ENCODE assay signal across 12 mouse cellular contexts in the genomic region with DNA sequence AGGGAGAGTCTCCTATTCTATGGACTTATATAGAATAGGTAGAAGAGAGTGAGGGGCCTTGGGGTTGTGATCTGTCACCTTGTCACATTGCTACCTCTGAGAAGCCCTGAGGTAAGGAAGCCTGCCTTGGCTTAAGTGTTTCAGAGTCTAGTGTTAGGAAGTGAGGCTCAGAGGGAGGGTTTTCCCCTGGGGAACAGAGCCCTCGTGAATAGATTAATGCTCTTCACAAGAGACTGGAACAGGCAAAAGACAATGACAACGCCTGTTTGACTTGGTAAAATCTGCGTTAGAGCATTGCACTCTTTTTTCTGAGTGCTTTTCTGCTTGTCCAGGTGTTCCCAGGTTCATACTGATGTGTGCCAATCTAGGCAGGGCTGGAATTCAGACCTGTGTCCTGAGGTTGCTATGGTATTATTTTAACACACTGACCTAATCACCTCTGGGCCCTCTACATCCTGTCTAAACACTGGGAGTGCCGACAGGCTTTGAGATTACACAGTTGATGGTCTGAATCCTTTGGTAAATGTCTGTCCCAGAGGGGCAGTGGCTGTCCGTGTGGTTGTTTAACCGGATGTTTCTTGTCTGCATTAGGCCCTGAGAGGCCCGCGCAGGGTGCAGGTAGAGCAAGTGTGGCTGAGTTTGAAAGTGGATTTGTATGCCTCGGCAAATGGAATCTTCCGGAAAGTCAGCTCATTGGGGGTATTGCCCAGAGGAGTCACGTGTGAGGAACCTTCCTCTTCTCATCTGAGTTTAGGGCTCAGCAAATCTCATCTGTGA.
DNase-seq lines count a peak whose midpoint lies in the region; ATAC-seq and TF ChIP-seq lines count a peak whose summit lies in the region.
"Had no signal": no experiment of that assay in that cellular context is flagged by ENCODE, and none has a peak within 500 bp of the region (broad histone marks: within the 10 kb centered on the region; RNA-seq: fewer than 3 reads in every experiment).

No protein-coding gene starts in this region.

- no peaks in the 10 kb centered on the region for H3K9me3 ChIP-seq in lung, embryonic 16.5 days (ENCODE audit: control insufficient read depth, low read length)
- no peaks in the 10 kb centered on the region for H3K9me3 ChIP-seq in liver, embryonic 11.5 days (ENCODE audit: control insufficient read depth, low read length)
- no peaks in the 10 kb centered on the region for H3K9me3 ChIP-seq in stomach, postnatal 0 days (ENCODE audit: control insufficient read depth, low read length)
- H3K9me3 ChIP-seq: midbrain, embryonic 10.5 days had no signal

- intact Hi-C loops in heart, adult 2 months (cut with DNase I): no loop called here

- H3K79me2 ChIP-seq in heart, adult 2 months (replicated peaks; ENCODE audit: control insufficient read depth, insufficient read depth, low read length): no peaks in the 10 kb centered on the region

- DNase-seq in heart, adult 2 months: peak in 1 of 2 experiments; percentile 44
- no peak for DNase-seq in heart, adult 8-10 months (ENCODE audit: low spot score)
- DNase-seq in lung, postnatal 14 days: no peak
- no peak for DNase-seq in liver, embryonic 11.5 days (ENCODE audit: low spot score)
- peak; percentile 38 for DNase-seq in stomach, postnatal 0 days (ENCODE audit: low spot score)
- DNase-seq in spleen, postnatal 14 days (ENCODE audit: low spot score in 2 of 2): no peak
- no peak for DNase-seq in adrenal gland, adult 8-10 months
- DNase-seq: adrenal gland, postnatal 14 days; cerebellum, adult 9-10 months had no signal

- no peaks in the 10 kb centered on the region for H3K27me3 ChIP-seq in heart, adult 2 months (ENCODE audit: control insufficient read depth, insufficient read depth, low read length)
- H3K27me3 ChIP-seq in lung, embryonic 16.5 days (ENCODE audit: control insufficient read depth, insufficient read depth, low read depth, low read length): no peaks in the 10 kb centered on the region
- H3K27me3 ChIP-seq in liver, embryonic 11.5 days (replicated peaks; ENCODE audit: control insufficient read depth, insufficient read depth, low read length): no peaks in the 10 kb centered on the region
- no peaks in the 10 kb centered on the region for H3K27me3 ChIP-seq in stomach, postnatal 0 days (ENCODE audit: control insufficient read depth, insufficient read depth, low read length)

- peak overlapping the region; percentile 38; the same call in 1 of the 2 replicates for H3K9ac ChIP-seq in heart, adult 2 months (ENCODE audit: low read depth, low read length)
- H3K9ac ChIP-seq in lung, embryonic 16.5 days (ENCODE audit: low read length): no peak overlapping the region
- no peak overlapping the region for H3K9ac ChIP-seq in liver, embryonic 11.5 days (ENCODE audit: low read depth, low read length)
- no peak overlapping the region for H3K9ac ChIP-seq in stomach, postnatal 0 days (ENCODE audit: low read length)

- TF ChIP-seq CTCF in heart, adult 2 months (IDR thresholded peaks at IDR 0.05): no peak
- no peak for TF ChIP-seq CTCF in stomach, postnatal 0 days (IDR thresholded peaks at IDR 0.05; ENCODE audit: low read depth)

- peaks cover 14% of the 10 kb centered on the region for H3K4me1 ChIP-seq in heart, adult 2 months (ENCODE audit: control insufficient read depth, insufficient read depth, low read length)
- H3K4me1 ChIP-seq in lung, embryonic 16.5 days (replicated peaks; ENCODE audit: control insufficient read depth, insufficient read depth, low read length): peaks cover 15% of the 10 kb centered on the region
- H3K4me1 ChIP-seq in liver, embryonic 11.5 days (replicated peaks; ENCODE audit: control insufficient read depth, insufficient read depth, low read length): peaks cover 8% of the 10 kb centered on the region; the same call in 1 of the 2 replicates
- H3K4me1 ChIP-seq in stomach, postnatal 0 days (replicated peaks; ENCODE audit: control insufficient read depth, insufficient read depth): peaks cover 6% of the 10 kb centered on the region; the same call in 1 of the 2 replicates

- H3K36me3 ChIP-seq in heart, adult 2 months (ENCODE audit: control insufficient read depth, insufficient read depth, low read length): peaks cover 2% of the 10 kb centered on the region
- no peaks in the 10 kb centered on the region for H3K36me3 ChIP-seq in lung, embryonic 16.5 days (ENCODE audit: control insufficient read depth, insufficient read depth, low read length)
- H3K36me3 ChIP-seq in liver, embryonic 11.5 days (ENCODE audit: control insufficient read depth, insufficient read depth, low read length): no peaks in the 10 kb centered on the region
- no peaks in the 10 kb centered on the region for H3K36me3 ChIP-seq in stomach, postnatal 0 days (ENCODE audit: control insufficient read depth, insufficient read depth, low read length)
- H3K36me3 ChIP-seq: midbrain, embryonic 10.5 days had no signal

- 33% methylated on average over 11 of the region's 11 CpGs for WGBS in heart, adult 2 months
- WGBS in lung, embryonic 16.5 days: 20% methylated on average over 11 of the region's 11 CpGs
- WGBS in liver, embryonic 11.5 days: 43% methylated on average over 11 of the region's 11 CpGs
- WGBS in stomach, postnatal 0 days: 22% methylated on average over 11 of the region's 11 CpGs

- no peak for TF ChIP-seq POLR2A in heart, adult 2 months (IDR thresholded peaks at IDR 0.05; ENCODE audit: insufficient read depth, low read depth, low read length)

- H3K27ac ChIP-seq in heart, adult 2 months: peak overlapping the region; percentile 46
- H3K27ac ChIP-seq in lung, embryonic 16.5 days (ENCODE audit: low read length): peak overlapping the region; percentile 29; the same call in 1 of the 2 replicates
- H3K27ac ChIP-seq in liver, embryonic 11.5 days (ENCODE audit: low read depth, low read length): peak overlapping the region; percentile 19; the same call in 1 of the 2 replicates
- H3K27ac ChIP-seq in stomach, postnatal 0 days (replicated peaks): peak overlapping the region; percentile 40; the same call in 1 of the 2 replicates

- H3K4me3 ChIP-seq in heart, adult 2 months: no peak overlapping the region
- no peak overlapping the region for H3K4me3 ChIP-seq in lung, embryonic 16.5 days (ENCODE audit: low read length)
- H3K4me3 ChIP-seq in liver, embryonic 11.5 days (ENCODE audit: low read depth, low read length): no peak overlapping the region
- no peak overlapping the region for H3K4me3 ChIP-seq in stomach, postnatal 0 days (ENCODE audit: low read depth, low read length)
- H3K4me3 ChIP-seq: erythroblast, embryonic 14.5 days; midbrain, embryonic 10.5 days had no signal

- H3K4me2 ChIP-seq in lung, embryonic 16.5 days (ENCODE audit: low read depth, low read length): no peak overlapping the region
- no peak overlapping the region for H3K4me2 ChIP-seq in liver, embryonic 11.5 days
- H3K4me2 ChIP-seq in stomach, postnatal 0 days (replicated peaks; ENCODE audit: low read depth): no peak overlapping the region

- TF ChIP-seq EP300 in heart, adult 2 months (IDR thresholded peaks at IDR 0.05; ENCODE audit: insufficient read depth, low read depth, low read length): no peak
- TF ChIP-seq EP300 in stomach, postnatal 0 days (optimal IDR thresholded peaks at IDR 0.05): no peak

- ATAC-seq in lung, embryonic 16.5 days (ENCODE audit: low read depth): peak; percentile 62
- peak; percentile 43; the same call in 1 of the 2 replicates for ATAC-seq in liver, embryonic 11.5 days (replicated peaks; ENCODE audit: low FRiP score)
- ATAC-seq in stomach, postnatal 0 days (ENCODE audit: low FRiP score, low TSS enrichment): peak; percentile 71
